Mouse (Mus musculus): Measurements from ENCODE around the gene Lrrc20. TPM values are rescaled to one million over a fixed set of nuclear protein-coding genes. Genes with fewer than 3 reads are reported as not detected.

Lrrc20 gene
- total RNA-seq, 2 experiments from 2014 or later: 17.8 to 21.8 TPM

- no peak for DNase-seq (ENCODE audit: low spot score in 2 of 2)
- intact Hi-C loops (cut with DNase I): no loop called here
Measured at GRCm38 (mm10) chr10:61506381-61507200, 31.0 kb downstream of the Lrrc20 start.

DNA sequence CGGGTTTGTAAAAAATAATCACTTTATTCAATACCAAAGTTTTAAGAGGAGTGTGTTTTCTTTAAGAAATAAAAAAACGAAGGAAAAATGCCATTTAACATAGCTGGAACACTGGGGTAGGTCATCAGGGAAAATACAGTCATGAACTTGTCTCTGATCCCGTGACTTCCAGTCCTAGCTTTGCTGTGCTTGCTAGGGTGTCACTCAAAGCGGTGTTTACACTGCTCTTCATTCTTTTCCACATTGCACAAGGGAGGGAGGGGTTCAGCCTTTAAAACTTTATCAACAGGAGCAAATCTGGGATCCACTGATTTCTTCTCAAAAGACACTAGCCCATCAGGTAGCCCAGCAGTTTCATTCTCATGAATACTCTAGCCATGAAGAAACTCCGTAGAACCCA, 34.3 kb downstream of the Lrrc20 start:
- DNase-seq (ENCODE audit: low spot score in 2 of 2): no peak
- intact Hi-C loops (cut with DNase I): no loop called here

GRCm38 (mm10) chr10:61510809-61511208, 35.2 kb downstream of the Lrrc20 start:
- intact Hi-C loops (cut with DNase I): no loop called here
- DNase-seq (ENCODE audit: low spot score in 2 of 2): no peak

GRCm38 (mm10) chr10:61512215-61512889, 36.8 kb downstream of the Lrrc20 start:
- intact Hi-C loops (cut with DNase I): no loop called here
- no peak for DNase-seq (ENCODE audit: low spot score in 2 of 2)

DNA sequence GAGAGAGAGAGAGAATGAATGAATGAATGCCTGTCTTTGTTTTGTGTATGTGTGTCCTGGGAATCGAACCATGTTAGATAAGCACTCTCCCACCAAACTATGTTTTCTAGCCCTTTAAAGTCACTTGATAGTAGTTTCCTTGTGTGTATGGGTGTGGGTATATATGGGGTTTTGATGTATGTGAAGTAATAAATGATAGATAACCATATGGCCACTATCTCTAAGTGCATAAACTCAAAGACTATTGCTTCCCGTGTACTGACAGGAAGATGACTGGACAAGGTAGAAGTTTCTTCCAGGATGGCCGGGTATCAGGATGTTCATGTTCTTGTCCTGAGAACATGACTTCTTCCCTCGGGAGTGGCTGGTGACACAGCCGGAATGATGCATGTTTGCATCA, 41.3 kb downstream of the Lrrc20 start:
- DNase-seq (ENCODE audit: low spot score in 2 of 2): no peak
- intact Hi-C loops (cut with DNase I): no loop called here

GRCm38 (mm10) chr10:61517296-61518071, 41.9 kb downstream of the Lrrc20 start:
- DNase-seq (ENCODE audit: low spot score in 2 of 2): no peak
- intact Hi-C loops (cut with DNase I): no loop called here

- intact Hi-C loops (cut with DNase I): no loop called here
- DNase-seq (ENCODE audit: low spot score in 2 of 2): no peak
Measured at GRCm38 (mm10) chr10:61518320-61518719, 42.7 kb downstream of the Lrrc20 start.

- intact Hi-C loops (cut with DNase I): no loop called here
- DNase-seq (ENCODE audit: low spot score in 2 of 2): no peak
Measured at GRCm38 (mm10) chr10:61519491-61519890, 43.9 kb downstream of the Lrrc20 start.

GRCm38 (mm10) chr10:61520714-61521113, 45.1 kb downstream of the Lrrc20 start:
- intact Hi-C loops (cut with DNase I): no loop called here
- no peak for DNase-seq (ENCODE audit: low spot score in 2 of 2)

- intact Hi-C loops (cut with DNase I): no loop called here
- DNase-seq (ENCODE audit: low spot score in 2 of 2): no peak
Measured at GRCm38 (mm10) chr10:61530936-61531335, 55.3 kb downstream of the Lrrc20 start.

DNA sequence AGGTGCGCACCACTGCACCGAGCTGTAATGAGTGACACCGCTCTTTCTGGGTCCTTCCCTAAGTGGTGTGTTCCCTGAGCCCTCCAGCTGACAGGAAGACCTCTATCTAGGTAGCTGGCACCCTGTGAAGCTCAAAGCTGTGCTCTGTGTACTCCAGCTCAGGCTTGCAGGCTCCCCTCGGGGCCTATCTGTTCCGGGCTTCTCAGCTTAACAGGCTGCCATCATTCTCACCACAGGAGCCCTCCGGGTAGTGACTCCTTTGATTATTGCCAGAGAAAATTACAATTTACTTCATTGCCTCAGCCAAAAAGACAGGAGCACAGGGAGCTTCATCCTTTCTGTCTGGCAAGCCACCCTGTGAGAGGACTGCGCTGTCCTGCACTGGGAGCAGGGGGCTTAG, 57.7 kb downstream of the Lrrc20 start:
- intact Hi-C loops (cut with DNase I): no loop called here
- DNase-seq (ENCODE audit: low spot score in 2 of 2): no peak

DNA sequence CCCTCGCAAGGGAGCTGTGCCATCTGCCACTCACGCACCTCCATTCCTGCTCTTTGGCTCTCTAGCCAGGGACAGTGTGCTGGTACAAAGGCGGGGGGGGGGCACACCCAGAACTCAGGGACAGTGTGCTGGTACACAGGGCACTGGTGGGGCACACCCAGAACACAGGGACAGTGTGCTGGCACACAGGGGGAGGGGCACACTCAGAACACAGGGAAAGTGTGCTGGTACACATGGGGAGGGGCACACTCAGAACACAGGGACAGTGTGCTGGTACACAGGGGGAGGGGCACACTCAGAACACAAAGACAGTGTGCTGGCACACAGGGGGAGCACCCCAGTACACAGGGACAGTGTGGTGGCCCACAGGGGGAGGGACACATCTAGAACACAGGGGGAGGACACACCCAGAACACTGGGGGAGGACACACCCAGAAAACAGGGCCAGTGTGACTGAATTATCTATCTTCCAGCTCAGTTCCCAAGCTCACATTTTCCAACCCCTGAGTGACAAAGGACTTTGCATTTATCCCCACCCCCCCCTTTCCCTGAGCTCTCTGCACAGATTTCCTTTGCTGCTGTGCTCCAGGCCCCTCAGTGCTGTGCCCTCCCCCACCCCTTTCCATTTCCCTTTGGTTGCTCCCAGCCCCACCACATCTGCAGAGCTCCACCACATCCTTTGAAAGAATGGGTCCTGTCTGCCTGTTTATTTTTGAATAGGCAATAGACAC, 58.9 kb downstream of the Lrrc20 start:
- intact Hi-C loops (cut with DNase I): no loop called here
- DNase-seq (ENCODE audit: low spot score in 2 of 2): no peak

GRCm38 (mm10) chr10:61535441-61535840, 59.8 kb downstream of the Lrrc20 start:
- intact Hi-C loops (cut with DNase I): no loop called here

DNA sequence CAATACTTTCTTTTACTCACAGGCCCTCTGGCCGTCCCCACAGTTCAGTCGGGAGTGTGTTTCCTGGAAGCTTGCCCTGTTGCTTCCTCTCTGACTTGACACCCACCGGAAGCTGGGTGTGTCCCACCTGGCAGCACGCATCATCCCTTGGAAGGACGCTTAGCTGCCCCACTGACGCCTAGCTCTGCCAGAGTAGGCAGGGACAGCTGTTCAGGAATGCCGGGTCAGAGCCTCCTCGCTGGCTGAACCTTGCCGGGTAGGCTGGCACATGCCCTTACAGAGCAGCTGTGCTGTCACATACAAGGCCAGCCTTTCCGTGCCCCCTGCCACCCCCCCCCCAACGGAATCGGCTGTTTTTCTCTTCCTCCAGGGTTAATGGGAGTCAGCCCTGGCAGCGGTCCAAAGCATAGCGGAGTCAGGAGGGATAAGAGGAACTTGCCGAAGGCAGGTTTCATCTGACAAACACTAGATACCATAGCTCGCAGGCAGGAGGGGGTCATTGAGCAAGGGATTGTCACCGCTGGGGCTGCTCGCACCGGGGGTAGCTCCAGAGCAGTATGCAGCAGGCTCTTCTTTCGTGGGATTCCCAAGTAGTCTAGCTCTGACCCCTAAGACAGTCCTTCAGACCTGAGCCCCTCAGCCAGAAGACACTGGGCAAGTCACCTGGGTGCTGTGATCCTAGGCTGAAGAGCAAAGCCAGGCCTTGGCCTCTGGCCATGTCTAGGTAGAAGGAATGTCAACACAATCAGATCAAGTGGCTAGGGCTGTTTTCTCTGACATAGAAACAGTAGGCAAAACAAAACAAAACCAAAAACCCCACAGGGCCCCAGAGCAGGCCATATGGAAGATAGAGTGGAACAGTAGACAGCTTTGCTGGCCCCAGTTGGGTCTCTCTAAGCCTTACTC, 60.8 kb downstream of the Lrrc20 start:
- intact Hi-C loops (cut with DNase I): no loop called here
- no peak for DNase-seq (ENCODE audit: low spot score in 2 of 2)

More at GRCm38 (mm10) chr10:61535441-61535840, 59.8 kb downstream of the Lrrc20 start:
- no peak for DNase-seq (ENCODE audit: low spot score in 2 of 2)

- no peak for DNase-seq (ENCODE audit: low spot score in 2 of 2)
- intact Hi-C loops (cut with DNase I): no loop called here
Measured at GRCm38 (mm10) chr10:61537036-61537380, 61.4 kb downstream of the Lrrc20 start.

DNA sequence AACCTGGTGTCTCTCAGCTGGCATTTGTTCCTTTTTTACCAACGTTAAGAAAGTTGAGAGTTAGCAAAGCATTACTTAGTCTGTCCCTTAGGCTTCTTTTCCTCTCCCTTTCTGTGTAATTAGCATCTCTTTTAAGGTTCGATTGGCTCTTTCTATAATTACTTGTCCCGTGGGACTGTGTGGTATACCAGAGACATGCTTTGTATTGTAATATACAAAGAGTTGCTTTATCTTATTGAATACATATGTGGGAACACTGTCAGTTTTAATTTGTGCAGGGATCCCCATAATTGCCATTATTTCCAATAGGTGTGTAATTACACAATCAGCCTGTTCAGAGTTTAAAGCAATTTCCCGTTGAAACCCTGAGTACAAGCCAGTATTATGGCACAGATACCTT, 62.8 kb downstream of the Lrrc20 start:
- intact Hi-C loops (cut with DNase I): no loop called here
- no peak for DNase-seq (ENCODE audit: low spot score in 2 of 2)

- intact Hi-C loops (cut with DNase I): no loop called here
- no peak for DNase-seq (ENCODE audit: low spot score in 2 of 2)
Measured at GRCm38 (mm10) chr10:61544127-61544862, 68.7 kb downstream of the Lrrc20 start.

DNA sequence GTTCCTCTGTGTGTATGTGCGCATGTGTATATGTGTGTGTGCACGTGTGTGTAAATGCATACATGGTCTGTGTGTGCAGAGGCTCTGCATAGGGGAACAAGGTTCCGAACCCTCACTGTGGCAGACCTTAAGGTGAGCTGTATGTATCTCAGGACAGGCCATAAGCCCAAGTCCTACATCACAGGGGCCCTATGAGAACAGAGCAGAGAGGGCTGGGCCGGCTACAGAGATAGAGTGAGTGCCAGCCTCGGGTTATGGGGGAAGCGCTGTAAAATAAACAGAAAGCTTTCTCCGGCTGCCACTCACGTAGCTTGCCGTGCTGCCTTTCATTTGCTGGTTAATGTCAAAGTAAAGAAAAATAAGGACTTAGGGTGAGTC, 69.3 kb downstream of the Lrrc20 start:
- DNase-seq (ENCODE audit: low spot score in 2 of 2): no peak
- intact Hi-C loops (cut with DNase I): no loop called here
